Mouse (Mus musculus) MEL (cell line): Measurements from ENCODE around the gene Spint3.

Experiments used
- CTCF ChIP-seq, 3 experiments: IDR thresholded peaks in 2 of 3; conservative IDR thresholded peaks in 1 of 3; 2 replicates each; pipeline ENCODE4 v1.5.1; 2011 to 2012; ENCODE audit warnings: low read length in 3 of 3, low read depth in 2 of 3, mild to moderate bottlenecking in 2 of 3, improper control_type of control experiment in 1 of 3, inconsistent platforms in 1 of 3, mixed read lengths in 1 of 3, moderate library complexity in 1 of 3; ENCODE audit not compliant: control insufficient read depth in 1 of 3, insufficient read depth in 1 of 3, poor library complexity in 1 of 3, severe bottlenecking in 1 of 3
- ELF1 ChIP-seq: IDR thresholded peaks from 2 replicates; pipeline ENCODE4 v1.6.1; 2014; ENCODE audit warnings: low read depth, mild to moderate bottlenecking, inconsistent platforms, low read length, improper control_type of control experiment, moderate library complexity
- EP300 ChIP-seq, 2 experiments: IDR thresholded peaks; 2 replicates each; pipeline ENCODE4 v1.6.1; 2011; ENCODE audit warnings: improper control_type of control experiment in 2 of 2, low read length in 2 of 2, low read depth in 1 of 2, mild to moderate bottlenecking in 1 of 2
- ETS1 ChIP-seq: IDR thresholded peaks from 2 replicates; pipeline ENCODE4 v1.6.1; 2012; ENCODE audit warnings: low read depth, mild to moderate bottlenecking, inconsistent platforms, low read length, improper control_type of control experiment, moderate library complexity
- GATA1 ChIP-seq: IDR thresholded peaks from 2 replicates; pipeline ENCODE4 v1.6.1; 2011; ENCODE audit warnings: low read depth, low read length, improper control_type of control experiment
- HCFC1 ChIP-seq: IDR thresholded peaks from 2 replicates; pipeline ENCODE4 v1.6.1; 2012; ENCODE audit warnings: low read depth, mild to moderate bottlenecking, inconsistent platforms, low read length, improper control_type of control experiment, moderate library complexity
- KAT2A ChIP-seq: conservative IDR thresholded peaks from 2 replicates; pipeline ENCODE4 v1.6.1; 2012; ENCODE audit warnings: low read depth, low read length, improper control_type of control experiment, inconsistent platforms
- MAZ ChIP-seq: IDR thresholded peaks from 2 replicates; pipeline ENCODE4 v1.6.1; 2012; ENCODE audit warnings: low read depth, mild to moderate bottlenecking, inconsistent platforms, low read length, improper control_type of control experiment
- POLR2A ChIP-seq, 2 experiments: IDR thresholded peaks; 2 replicates each; pipeline ENCODE4 v1.6.1; 2011 to 2012; ENCODE audit warnings: low read length in 2 of 2, mild to moderate bottlenecking in 2 of 2, control low read depth in 1 of 2, improper control_type of control experiment in 1 of 2, low read depth in 1 of 2, moderate library complexity in 1 of 2; ENCODE audit not compliant: control insufficient read depth in 1 of 2, insufficient read depth in 1 of 2, poor library complexity in 1 of 2
- ZC3H11A ChIP-seq: IDR thresholded peaks from 2 replicates; pipeline ENCODE4 v1.6.1; 2012; ENCODE audit warnings: low read depth, mild to moderate bottlenecking, inconsistent platforms, low read length, improper control_type of control experiment
- ZKSCAN1 ChIP-seq: IDR thresholded peaks from 2 replicates; pipeline ENCODE4 v1.6.1; 2012; ENCODE audit warnings: low read depth, mild to moderate bottlenecking, inconsistent platforms, low read length, improper control_type of control experiment, moderate library complexity

DNA sequence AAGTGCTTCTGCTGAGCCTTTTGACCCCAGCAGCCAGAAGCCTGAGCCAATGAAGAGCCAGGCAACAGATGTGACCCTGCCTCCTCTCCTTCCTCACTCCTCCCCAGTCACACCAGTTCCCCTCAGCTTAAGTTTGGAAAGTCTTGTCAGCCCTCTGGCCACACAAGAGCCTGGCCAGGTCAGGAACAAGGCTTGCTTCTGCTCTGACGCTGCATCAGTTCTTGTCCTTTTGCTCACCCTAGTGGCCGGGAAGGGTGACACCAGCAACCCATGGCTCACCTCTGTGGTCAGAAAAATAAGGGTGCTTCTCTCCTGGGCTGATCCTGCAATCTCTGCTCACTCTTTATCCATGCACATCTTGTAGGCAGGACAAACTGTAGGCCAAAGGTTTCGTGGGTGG is 52.5 kb downstream of the Spint3 start:
- no peak for TF ChIP-seq ETS1
- TF ChIP-seq GATA1, result no peak
- TF ChIP-seq CTCF (IDR thresholded peaks at IDR 0.05 in 2 of 3, conservative IDR thresholded peaks at IDR 0.05 in 1 of 3; ENCODE audit: control insufficient read depth in 1 of 3, insufficient read depth in 1 of 3, low read depth in 2 of 3, low read length in 3 of 3, poor library complexity in 1 of 3, severe bottlenecking in 1 of 3), result peak; percentile 59 to 67 (median 62)
- TF ChIP-seq ZC3H11A, result no peak
- no peak for TF ChIP-seq KAT2A
- TF ChIP-seq ELF1, result no peak
- no peak for TF ChIP-seq ZKSCAN1
- TF ChIP-seq MAZ, result no peak
- no peak for TF ChIP-seq POLR2A (IDR thresholded peaks at IDR 0.05; ENCODE audit: control insufficient read depth in 1 of 2, insufficient read depth in 1 of 2, low read depth in 1 of 2, low read length in 2 of 2, poor library complexity in 1 of 2)
- TF ChIP-seq EP300 (IDR thresholded peaks at IDR 0.05; ENCODE audit: low read depth in 1 of 2, low read length in 2 of 2), result no peak
- no peak for TF ChIP-seq HCFC1
